Mouse (Mus musculus) hindbrain, embryonic 12.5 days (tissue): ENCODE measurements around the gene Srr. TPM values are rescaled to one million over a fixed set of nuclear protein-coding genes. Genes with fewer than 3 reads are reported as not detected.

Source experiments
- ATAC-seq: fragments of 200-750 bp; cut with Nextera tagmentation; 2 replicates; pipeline ENCODE4 v1.8.0; 2017; ENCODE audit warnings: moderate TSS enrichment; ENCODE audit not compliant: low FRiP score
- H3K27ac ChIP-seq: fragments of 300-500 bp; sonication (generic); 2 replicates; pipeline ENCODE4 v1.5.1; 2016; ENCODE audit warnings: mild to moderate bottlenecking
- H3K27me3 ChIP-seq: fragments of 300-500 bp; sonication (generic); 2 replicates; pipeline ENCODE4 v1.6.1; 2016; ENCODE audit warnings: mild to moderate bottlenecking
- H3K36me3 ChIP-seq: fragments of 300-500 bp; sonication (generic); 2 replicates; pipeline ENCODE4 v1.6.1; 2016; ENCODE audit warnings: mild to moderate bottlenecking
- H3K4me1 ChIP-seq: fragments of 300-500 bp; sonication (generic); 2 replicates; pipeline ENCODE4 v1.6.1; 2016
- H3K4me2 ChIP-seq: fragments of 300-500 bp; sonication (generic); replicated peaks from 2 replicates; pipeline ENCODE4 v1.6.1; 2016; ENCODE audit warnings: mild to moderate bottlenecking
- H3K4me3 ChIP-seq: fragments of 300-500 bp; sonication (generic); 2 replicates; pipeline ENCODE4 v1.5.1; 2016; ENCODE audit warnings: mild to moderate bottlenecking
- H3K9ac ChIP-seq: fragments of 300-500 bp; sonication (generic); 2 replicates; pipeline ENCODE4 v1.6.1; 2016; ENCODE audit warnings: mild to moderate bottlenecking, moderate library complexity
- H3K9me3 ChIP-seq: fragments of 300-500 bp; sonication (generic); replicated peaks from 2 replicates; pipeline ENCODE4 v1.6.1; 2016; ENCODE audit warnings: mild to moderate bottlenecking
- WGBS: fragments of 180-500 bp; shearing (Covaris S2); methylation state at CpG from one replicate; pipeline ENCODE4 v1.1.7; 2016; 5-methylcytosine and 5-hydroxymethylcytosine counted together
- polyA plus RNA-seq: library from polyadenylated mRNA; unstranded; fragments of >200 nt; fragmentation: Nextera tagmentation; extraction: Ambion mirVana; gene quantifications from 2 replicates; pipeline ENCODE4 v1.2.1, GENCODE M21; 2016

Srr gene
- polyA plus RNA-seq: 30.2 and 34.3 TPM in 2 replicates

GRCm38 (mm10) chr11:74925577-74926387 is at the start of gene Srr, which contains the start of gene Smg6:
Gene Srr (minus strand): TSS chr11:74925948.
Gene Smg6 (plus strand): TSS chr11:74925823.
- Histone ChIP-seq H3K27me3 (no peaks in the 10 kb centered on the region), H3K4me2 (peak within 1 kb of the TSS; percentile 79), H3K27ac (peak within 1 kb of the TSS; percentile 98), H3K4me3 (peak within 1 kb of the TSS; percentile 72), H3K4me1 (peaks cover 22% of the 10 kb centered on the region), H3K9me3 (no peaks in the 10 kb centered on the region), H3K9ac (peak within 1 kb of the TSS; percentile 82), H3K36me3 (peaks cover 17% of the 10 kb centered on the region)
- WGBS: under 1% methylated on average over 76 of the region's 88 CpGs
- peak; percentile 96 for ATAC-seq

DNA sequence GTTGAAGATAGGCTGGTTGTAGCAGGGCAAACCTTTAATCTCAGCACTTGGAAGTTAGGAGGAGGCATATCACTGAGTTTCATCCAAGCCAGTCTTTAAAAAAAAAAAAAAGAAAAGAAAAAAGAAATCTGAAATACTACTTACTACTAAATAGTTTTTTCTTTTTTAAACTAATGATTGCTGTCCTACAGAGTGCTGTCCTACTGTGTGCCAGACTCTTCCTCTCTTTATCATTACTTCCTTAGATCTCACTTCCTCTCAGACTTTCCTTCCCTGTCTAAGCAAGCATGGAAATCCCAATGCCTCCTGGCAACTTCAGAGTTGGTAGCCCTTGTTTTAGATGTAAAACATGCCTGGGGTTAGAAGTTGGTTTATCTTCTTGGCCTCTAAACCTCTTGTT is 48.9 kb upstream of the Srr start:
- no peaks in the 10 kb centered on the region for H3K4me1 ChIP-seq
- H3K9me3 ChIP-seq: no peaks in the 10 kb centered on the region
- H3K9ac ChIP-seq: no peak overlapping the region
- no peak overlapping the region for H3K4me2 ChIP-seq
- H3K36me3 ChIP-seq: peaks cover 4% of the 10 kb centered on the region; the same call in 1 of the 2 replicates
- H3K4me3 ChIP-seq: no peak overlapping the region
- H3K27ac ChIP-seq: no peak overlapping the region
- no peaks in the 10 kb centered on the region for H3K27me3 ChIP-seq
- no peak for ATAC-seq

DNA sequence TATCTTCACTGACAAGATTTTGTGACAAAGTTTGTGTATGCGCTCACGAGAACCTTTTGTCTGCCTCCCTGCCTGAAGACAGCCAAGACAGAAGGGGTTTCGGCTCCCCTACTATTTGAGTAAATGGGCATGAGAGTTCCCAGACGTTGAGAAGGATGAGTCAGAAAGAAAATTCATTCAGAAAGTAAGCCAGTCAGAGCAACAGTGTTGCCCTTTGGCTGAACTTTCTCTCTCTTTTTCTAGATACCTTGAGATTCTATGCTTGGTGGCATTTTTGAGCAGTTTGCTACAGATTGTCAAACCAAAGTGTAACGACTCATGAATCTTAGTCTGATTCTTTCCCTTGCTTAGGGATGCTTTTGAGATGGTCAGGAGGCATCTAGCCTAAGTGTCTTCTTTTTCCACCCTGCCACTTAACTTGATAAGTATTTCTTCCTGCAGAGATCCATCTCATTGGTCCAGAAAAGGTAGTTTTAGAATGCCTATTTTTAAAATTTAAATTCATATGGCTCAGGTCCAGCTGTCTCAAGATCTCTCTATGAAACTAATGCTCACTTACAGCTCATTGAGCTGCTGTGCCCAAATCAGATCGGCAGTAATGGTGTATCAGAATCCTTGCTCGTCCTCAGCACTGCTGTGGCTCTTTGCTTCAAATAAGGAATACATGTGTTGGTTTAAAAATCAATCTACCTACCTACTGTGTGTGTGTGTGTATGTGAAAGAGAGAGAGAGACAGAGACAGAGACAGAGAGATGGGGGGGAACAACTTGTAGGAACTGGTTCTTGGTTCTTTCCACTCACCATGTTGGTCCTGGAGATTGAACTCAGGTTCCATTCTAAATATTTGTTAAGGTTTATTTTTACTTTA is 47.8 kb upstream of the Srr start:
- Histone ChIP-seq H3K4me2 (no peak overlapping the region), H3K4me3 (no peak overlapping the region), H3K9me3 (no peaks in the 10 kb centered on the region), H3K36me3 (peaks cover 4% of the 10 kb centered on the region; the same call in 1 of the 2 replicates), H3K4me1 (no peaks in the 10 kb centered on the region), H3K9ac (no peak overlapping the region), H3K27ac (no peak overlapping the region), H3K27me3 (no peaks in the 10 kb centered on the region)
- 87% methylated on average over 7 of the region's 7 CpGs for WGBS
- no peak for ATAC-seq

GRCm38 (mm10) chr11:74965516-74965915 is 39.8 kb upstream of the Srr start:
- Histone ChIP-seq H3K4me3 (no peak overlapping the region), H3K27ac (no peak overlapping the region), H3K9me3 (no peaks in the 10 kb centered on the region), H3K4me2 (no peak overlapping the region), H3K4me1 (no peaks in the 10 kb centered on the region), H3K36me3 (0 out of 2 replicates have a peak, but pooled peaks cover 2% of the 10 kb centered on the region), H3K9ac (no peak overlapping the region), H3K27me3 (no peaks in the 10 kb centered on the region)
- ATAC-seq: no peak
- 89% methylated on average over 3 of the region's 3 CpGs for WGBS

- Histone ChIP-seq H3K36me3 (0 out of 2 replicates have a peak, but pooled peaks cover 2% of the 10 kb centered on the region), H3K4me2 (no peak overlapping the region), H3K4me3 (no peak overlapping the region), H3K4me1 (no peaks in the 10 kb centered on the region), H3K27me3 (no peaks in the 10 kb centered on the region), H3K9me3 (no peaks in the 10 kb centered on the region), H3K9ac (no peak overlapping the region), H3K27ac (no peak overlapping the region)
- WGBS: 93% methylated on average over 2 of the region's 2 CpGs
- no peak for ATAC-seq
These were observed 37.2 kb upstream of the Srr start for GRCm38 (mm10) chr11:74962846-74963407.

DNA sequence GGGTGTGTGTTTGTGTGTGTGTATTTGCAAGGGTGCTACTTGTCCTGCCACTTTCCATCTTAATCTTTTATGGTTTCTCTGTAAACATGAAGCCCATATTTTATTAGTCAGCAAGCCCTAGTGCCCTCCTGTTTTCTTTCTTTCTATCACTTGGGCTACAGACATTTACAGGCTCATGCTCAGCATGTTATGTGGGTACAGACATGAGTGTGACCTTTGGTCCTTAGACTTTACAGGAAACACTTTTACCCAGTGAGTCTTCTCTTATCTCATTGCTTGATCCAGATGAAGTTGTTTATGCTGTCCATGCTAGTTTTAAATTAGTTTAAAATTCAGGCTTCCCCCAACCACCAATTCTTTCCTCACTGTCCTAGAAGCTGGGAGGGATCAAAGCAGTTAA is 36.2 kb upstream of the Srr start:
- ATAC-seq: no peak
- Histone ChIP-seq H3K27me3 (no peaks in the 10 kb centered on the region), H3K9me3 (no peaks in the 10 kb centered on the region), H3K36me3 (peaks cover 10% of the 10 kb centered on the region), H3K9ac (no peak overlapping the region), H3K4me2 (no peak overlapping the region), H3K4me3 (no peak overlapping the region), H3K4me1 (no peaks in the 10 kb centered on the region), H3K27ac (no peak overlapping the region)

DNA sequence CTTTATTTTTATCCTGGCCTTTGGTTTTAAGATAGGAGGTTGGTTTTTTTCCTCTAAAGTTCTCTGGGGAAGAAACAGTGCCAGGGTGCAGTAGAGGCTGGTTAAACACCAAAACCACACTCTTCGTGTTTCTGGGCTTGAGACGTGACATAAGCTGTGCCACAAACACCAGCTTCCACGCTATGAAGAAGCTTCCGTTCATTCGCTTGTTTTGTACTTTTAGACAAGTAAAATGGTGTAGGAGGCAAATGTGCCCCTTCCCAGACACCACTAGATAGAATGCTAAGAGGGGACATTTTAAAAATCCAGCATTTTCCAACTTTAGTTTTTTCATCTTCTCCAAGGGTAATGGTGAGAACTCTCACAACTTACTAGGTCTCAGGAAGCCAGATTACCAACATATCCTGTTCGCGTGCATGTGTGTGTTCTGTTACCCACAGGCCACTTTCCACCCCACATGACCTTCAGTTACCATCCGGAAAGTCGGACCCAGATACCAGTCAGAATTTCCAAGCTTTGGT is 34.3 kb upstream of the Srr start:
- H3K4me3 ChIP-seq: no peak overlapping the region
- ATAC-seq: no peak
- H3K27ac ChIP-seq: no peak overlapping the region
- H3K27me3 ChIP-seq: no peaks in the 10 kb centered on the region
- H3K4me1 ChIP-seq: no peaks in the 10 kb centered on the region
- H3K4me2 ChIP-seq: no peak overlapping the region
- WGBS: 98% methylated on average over 9 of the region's 9 CpGs
- no peaks in the 10 kb centered on the region for H3K9me3 ChIP-seq
- H3K36me3 ChIP-seq: peaks cover 8% of the 10 kb centered on the region
- no peak overlapping the region for H3K9ac ChIP-seq

GRCm38 (mm10) chr11:74959501-74959900 is 33.8 kb upstream of the Srr start:
- Histone ChIP-seq H3K27me3 (no peaks in the 10 kb centered on the region), H3K4me1 (no peaks in the 10 kb centered on the region), H3K4me3 (no peak overlapping the region), H3K4me2 (no peak overlapping the region), H3K9ac (no peak overlapping the region), H3K27ac (no peak overlapping the region), H3K9me3 (no peaks in the 10 kb centered on the region), H3K36me3 (peaks cover 8% of the 10 kb centered on the region)
- whole genome bisulfite sequencing: 85% methylated on average over 2 of the region's 2 CpGs
- ATAC-seq: no peak

DNA sequence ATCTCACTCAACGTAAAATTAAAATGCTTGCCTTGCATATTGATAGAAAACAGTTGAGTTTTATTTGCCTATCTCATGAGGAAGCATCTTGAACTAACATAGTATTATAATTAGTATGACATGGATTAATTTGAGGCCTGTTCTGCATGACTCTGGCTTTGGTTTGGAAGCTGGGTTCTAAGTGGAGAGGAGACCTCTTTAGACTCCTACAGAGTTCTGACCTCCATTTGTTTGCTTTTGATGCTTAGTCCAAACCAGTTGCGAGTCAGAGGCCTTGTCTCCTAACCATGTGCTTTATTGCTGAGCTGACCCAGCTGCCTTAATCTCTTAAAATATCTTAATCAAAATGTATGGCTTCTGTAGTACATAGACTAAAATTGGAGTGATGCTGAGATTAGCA is 31.9 kb upstream of the Srr start:
- Histone ChIP-seq H3K27me3 (no peaks in the 10 kb centered on the region), H3K27ac (no peak overlapping the region), H3K4me2 (no peak overlapping the region), H3K9me3 (no peaks in the 10 kb centered on the region), H3K4me3 (no peak overlapping the region), H3K9ac (no peak overlapping the region), H3K36me3 (peaks cover 8% of the 10 kb centered on the region), H3K4me1 (no peaks in the 10 kb centered on the region)
- WGBS: 91% methylated on average over 2 of the region's 2 CpGs
- no peak for ATAC-seq

GRCm38 (mm10) chr11:74956006-74956405 is 30.3 kb upstream of the Srr start:
- no peaks in the 10 kb centered on the region for H3K4me1 ChIP-seq
- no peaks in the 10 kb centered on the region for H3K9me3 ChIP-seq
- no peak for ATAC-seq
- no peak overlapping the region for H3K4me2 ChIP-seq
- H3K36me3 ChIP-seq: peaks cover 8% of the 10 kb centered on the region
- no peak overlapping the region for H3K4me3 ChIP-seq
- no peaks in the 10 kb centered on the region for H3K27me3 ChIP-seq
- no peak overlapping the region for H3K27ac ChIP-seq
- H3K9ac ChIP-seq: no peak overlapping the region

DNA sequence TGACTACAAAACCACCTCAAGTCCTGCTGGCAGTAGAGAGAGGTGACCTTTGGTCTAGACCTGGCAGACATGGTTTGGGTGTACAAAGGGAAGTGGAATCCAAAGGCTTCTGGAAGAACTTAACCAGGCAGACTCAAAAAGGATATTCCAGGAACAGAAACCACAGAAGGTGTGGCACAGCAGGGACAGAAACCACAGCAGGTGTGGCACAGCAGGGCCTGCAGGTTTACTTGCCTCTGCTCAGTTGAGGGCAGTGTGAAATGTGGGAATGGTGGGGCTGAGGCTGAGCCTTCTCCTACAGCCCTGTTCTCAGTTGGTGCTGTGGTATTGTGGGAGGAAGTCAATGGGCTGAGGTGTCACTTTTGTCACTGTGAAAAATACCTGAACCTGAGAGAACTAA is 29.2 kb upstream of the Srr start:
- Histone ChIP-seq H3K9ac (no peak overlapping the region), H3K27ac (no peak overlapping the region), H3K4me2 (no peak overlapping the region), H3K9me3 (no peaks in the 10 kb centered on the region), H3K4me3 (no peak overlapping the region), H3K36me3 (peaks cover 14% of the 10 kb centered on the region), H3K27me3 (no peaks in the 10 kb centered on the region), H3K4me1 (no peaks in the 10 kb centered on the region)
- no peak for ATAC-seq

- no peak overlapping the region for H3K4me3 ChIP-seq
- no peaks in the 10 kb centered on the region for H3K9me3 ChIP-seq
- no peak for ATAC-seq
- no peak overlapping the region for H3K4me2 ChIP-seq
- H3K27me3 ChIP-seq: no peaks in the 10 kb centered on the region
- WGBS: 80% methylated on average over 3 of the region's 3 CpGs
- H3K27ac ChIP-seq: no peak overlapping the region
- no peaks in the 10 kb centered on the region for H3K4me1 ChIP-seq
- H3K9ac ChIP-seq: no peak overlapping the region
- H3K36me3 ChIP-seq: peaks cover 31% of the 10 kb centered on the region
These were observed 20.6 kb upstream of the Srr start for GRCm38 (mm10) chr11:74946348-74946747.
